Mouse (Mus musculus) liver, embryonic 11.5 days (tissue): Measurements from ENCODE around the gene Dlgap3. TPM values are rescaled to one million over a fixed set of nuclear protein-coding genes. Genes with fewer than 3 reads are reported as not detected.
A peak's percentile ranks its signal among the peaks of the same experiment; 100 is the strongest.

ENCODE experiments used
- ATAC-seq: fragments of 200-750 bp; cut with Nextera tagmentation; replicated peaks from 2 replicates; pipeline ENCODE4 v1.8.0; 2017; ENCODE audit warnings: moderate number of reproducible peaks, mild to moderate bottlenecking, moderate TSS enrichment, moderate library complexity; ENCODE audit not compliant: low FRiP score
- DNase-seq: peaks from one replicate; pipeline ENCODE4 v3.0.0-alpha.2; 2017; ENCODE audit warnings: low spot score
- H3K27ac ChIP-seq: fragments of 300-500 bp; sonication (generic); 2 replicates; pipeline ENCODE4 v1.5.1; 2014; ENCODE audit warnings: mild to moderate bottlenecking, low read depth, low read length, control low read depth
- H3K27me3 ChIP-seq: fragments of 300-500 bp; sonication (generic); replicated peaks from 2 replicates; pipeline ENCODE4 v1.6.1; 2014; ENCODE audit warnings: low read length, mixed read lengths; ENCODE audit not compliant: control insufficient read depth, insufficient read depth
- H3K36me3 ChIP-seq: fragments of 300-500 bp; sonication (generic); 2 replicates; pipeline ENCODE4 v1.6.1; 2014; ENCODE audit warnings: mild to moderate bottlenecking, low read length, moderate library complexity, mixed read lengths; ENCODE audit not compliant: control insufficient read depth, insufficient read depth
- H3K4me1 ChIP-seq: fragments of 300-500 bp; sonication (generic); replicated peaks from 2 replicates; pipeline ENCODE4 v1.6.1; 2014; ENCODE audit warnings: low read length, mixed read lengths; ENCODE audit not compliant: control insufficient read depth, insufficient read depth
- H3K4me2 ChIP-seq: fragments of 300-500 bp; sonication (generic); 2 replicates; pipeline ENCODE4 v1.6.1; 2014; ENCODE audit warnings: mild to moderate bottlenecking, control low read depth, moderate library complexity
- H3K4me3 ChIP-seq: fragments of 300-500 bp; sonication (generic); 2 replicates; pipeline ENCODE4 v1.5.1; 2014; ENCODE audit warnings: low read depth, low read length, control low read depth
- H3K9ac ChIP-seq: fragments of 300-500 bp; sonication (generic); 2 replicates; pipeline ENCODE4 v1.6.1; 2014; ENCODE audit warnings: low read depth, low read length, control low read depth
- H3K9me3 ChIP-seq: fragments of 300-500 bp; sonication (generic); 2 replicates; pipeline ENCODE4 v1.6.1; 2016; ENCODE audit warnings: low read length, inconsistent platforms, mixed read lengths; ENCODE audit not compliant: control insufficient read depth
- WGBS: fragments of 180-500 bp; shearing (Covaris S2); extraction: QIAGEN DNeasy Blood & Tissue Kit; methylation state at CpG from one replicate; pipeline ENCODE4 v1.1.7; 2014; 5-methylcytosine and 5-hydroxymethylcytosine counted together
- polyA plus RNA-seq: library from polyadenylated mRNA; unstranded; fragments of >200 nt; fragmentation: Nextera tagmentation; extraction: Ambion mirVana; gene quantifications from 2 replicates; pipeline ENCODE4 v1.2.1, GENCODE M21; 2014

Gene Dlgap3
- polyA plus RNA-seq, result 1.1 and 1.4 TPM in 2 replicates

- peaks cover 8% of the 10 kb centered on the region for H3K4me1 ChIP-seq
- under 1% methylated on average over 44 of the region's 67 CpGs for WGBS
- peak within 1 kb of the TSS; percentile 94 for H3K4me2 ChIP-seq
- peaks cover 61% of the 10 kb centered on the region for H3K27me3 ChIP-seq
- no peak within 1 kb of the TSS for H3K27ac ChIP-seq
- ATAC-seq (peak; percentile 42), DNase-seq (peak; percentile 46)
- H3K36me3 ChIP-seq, result no peaks in the 10 kb centered on the region
- peak within 1 kb of the TSS; percentile 63 for H3K4me3 ChIP-seq
- H3K9ac ChIP-seq, result peak within 1 kb of the TSS; percentile 46
- H3K9me3 ChIP-seq, result no peaks in the 10 kb centered on the region
These were observed at the start of gene Dlgap3 for GRCm38 (mm10) chr4:127168914-127169345. Dlgap3 (plus strand) TSS chr4:127169204.

GRCm38 (mm10) chr4:127123391-127123790 lies 45.6 kb upstream of the Dlgap3 start, which contains the start of gene Tmem35b:
Tmem35b (plus strand) TSS chr4:127123691.
- DNase-seq (no peak), ATAC-seq (no peak)
- Histone ChIP-seq H3K27ac (no peak within 1 kb of the TSS), H3K4me2 (no peak within 1 kb of the TSS), H3K27me3 (no peaks in the 10 kb centered on the region), H3K9ac (no peak within 1 kb of the TSS), H3K36me3 (no peaks in the 10 kb centered on the region; the same call in 1 of the 2 replicates), H3K9me3 (no peaks in the 10 kb centered on the region), H3K4me3 (no peak within 1 kb of the TSS), H3K4me1 (no peaks in the 10 kb centered on the region)
- 92% methylated on average over 5 of the region's 5 CpGs for WGBS

- no peak for ATAC-seq
- Histone ChIP-seq H3K27me3 (no peaks in the 10 kb centered on the region), H3K36me3 (no peaks in the 10 kb centered on the region; the same call in 1 of the 2 replicates), H3K4me3 (no peak overlapping the region), H3K27ac (no peak overlapping the region), H3K9ac (no peak overlapping the region), H3K4me2 (no peak overlapping the region), H3K4me1 (no peaks in the 10 kb centered on the region), H3K9me3 (no peaks in the 10 kb centered on the region)
- no peak for DNase-seq
- 80% methylated on average over 1 of the region's 1 CpGs for WGBS
These were observed 44.7 kb upstream of the Dlgap3 start for GRCm38 (mm10) chr4:127124331-127124730.

GRCm38 (mm10) chr4:127125834-127126463 lies 43.1 kb upstream of the Dlgap3 start:
- H3K27ac ChIP-seq, result no peak overlapping the region

GRCm38 (mm10) chr4:127134687-127135086 lies 34.3 kb upstream of the Dlgap3 start:
- no peaks in the 10 kb centered on the region for H3K4me1 ChIP-seq
- DNase-seq, result no peak
- H3K4me2 ChIP-seq, result no peak overlapping the region
- H3K36me3 ChIP-seq, result no peaks in the 10 kb centered on the region
- no peaks in the 10 kb centered on the region for H3K9me3 ChIP-seq
- no peak overlapping the region for H3K9ac ChIP-seq
- no peak overlapping the region for H3K4me3 ChIP-seq
- no peak for ATAC-seq
- H3K27me3 ChIP-seq, result no peaks in the 10 kb centered on the region
- 30% methylated on average over 1 of the region's 1 CpGs for WGBS
- H3K27ac ChIP-seq, result no peak overlapping the region

More at GRCm38 (mm10) chr4:127125834-127126463, 43.1 kb upstream of the Dlgap3 start:
- Histone ChIP-seq H3K4me2 (peak overlapping the region; percentile 88), H3K9me3 (no peaks in the 10 kb centered on the region), H3K4me3 (peak overlapping the region; percentile 65), H3K4me1 (no peaks in the 10 kb centered on the region), H3K9ac (peak overlapping the region; percentile 71), H3K36me3 (no peaks in the 10 kb centered on the region; the same call in 1 of the 2 replicates), H3K27me3 (no peaks in the 10 kb centered on the region)
- ATAC-seq, result peak; percentile 99
- DNase-seq, result peak; percentile 91
- WGBS, result 2% methylated on average over 35 of the region's 35 CpGs

GRCm38 (mm10) chr4:127137591-127137990 lies 31.4 kb upstream of the Dlgap3 start:
- 81% methylated on average over 5 of the region's 5 CpGs for WGBS
- Histone ChIP-seq H3K36me3 (no peaks in the 10 kb centered on the region), H3K9me3 (no peaks in the 10 kb centered on the region), H3K4me2 (no peak overlapping the region), H3K27me3 (no peaks in the 10 kb centered on the region), H3K27ac (no peak overlapping the region), H3K9ac (no peak overlapping the region), H3K4me3 (no peak overlapping the region), H3K4me1 (no peaks in the 10 kb centered on the region)
- DNase-seq (no peak), ATAC-seq (no peak)

GRCm38 (mm10) chr4:127138486-127138885 lies 30.5 kb upstream of the Dlgap3 start:
- no peak for DNase-seq
- 66% methylated on average over 6 of the region's 6 CpGs for WGBS
- H3K36me3 ChIP-seq, result no peaks in the 10 kb centered on the region

GRCm38 (mm10) chr4:127150031-127150430 lies 19.0 kb upstream of the Dlgap3 start:
- 79% methylated on average over 13 of the region's 13 CpGs for WGBS

More at GRCm38 (mm10) chr4:127138486-127138885, 30.5 kb upstream of the Dlgap3 start:
- H3K4me2 ChIP-seq, result no peak overlapping the region
- H3K9me3 ChIP-seq, result no peaks in the 10 kb centered on the region
- ATAC-seq, result no peak
- no peaks in the 10 kb centered on the region for H3K27me3 ChIP-seq
- no peak overlapping the region for H3K27ac ChIP-seq
- no peak overlapping the region for H3K9ac ChIP-seq
- no peak overlapping the region for H3K4me3 ChIP-seq
- H3K4me1 ChIP-seq, result no peaks in the 10 kb centered on the region

GRCm38 (mm10) chr4:127153345-127153744 lies 15.7 kb upstream of the Dlgap3 start:
- H3K9me3 ChIP-seq, result no peaks in the 10 kb centered on the region
- WGBS, result 61% methylated on average over 1 of the region's 1 CpGs
- no peak for DNase-seq
- no peak for ATAC-seq
- no peak overlapping the region for H3K27ac ChIP-seq
- no peaks in the 10 kb centered on the region for H3K27me3 ChIP-seq
- H3K9ac ChIP-seq, result no peak overlapping the region
- H3K4me2 ChIP-seq, result no peak overlapping the region
- H3K4me1 ChIP-seq, result no peaks in the 10 kb centered on the region
- H3K4me3 ChIP-seq, result no peak overlapping the region
- H3K36me3 ChIP-seq, result no peaks in the 10 kb centered on the region

More at GRCm38 (mm10) chr4:127150031-127150430, 19.0 kb upstream of the Dlgap3 start:
- H3K9ac ChIP-seq, result no peak overlapping the region
- H3K4me2 ChIP-seq, result no peak overlapping the region
- DNase-seq, result no peak
- ATAC-seq, result no peak
- H3K36me3 ChIP-seq, result no peaks in the 10 kb centered on the region
- H3K27me3 ChIP-seq, result no peaks in the 10 kb centered on the region
- no peaks in the 10 kb centered on the region for H3K4me1 ChIP-seq
- no peak overlapping the region for H3K27ac ChIP-seq
- no peaks in the 10 kb centered on the region for H3K9me3 ChIP-seq
- H3K4me3 ChIP-seq, result no peak overlapping the region
